Mouse (Mus musculus): Measurements from ENCODE around the gene Dnajc8. TPM values are rescaled to one million over a fixed set of nuclear protein-coding genes. Genes with fewer than 3 reads are reported as not detected.
"Not testable (repeated sequence)": the region's sequence is repeated elsewhere in the genome, so short reads cannot be mapped to it uniquely, and the experiment has no call there.

Dnajc8 gene
- polyA plus RNA-seq, 1 experiment from 2014 or later = 194 TPM

DNA sequence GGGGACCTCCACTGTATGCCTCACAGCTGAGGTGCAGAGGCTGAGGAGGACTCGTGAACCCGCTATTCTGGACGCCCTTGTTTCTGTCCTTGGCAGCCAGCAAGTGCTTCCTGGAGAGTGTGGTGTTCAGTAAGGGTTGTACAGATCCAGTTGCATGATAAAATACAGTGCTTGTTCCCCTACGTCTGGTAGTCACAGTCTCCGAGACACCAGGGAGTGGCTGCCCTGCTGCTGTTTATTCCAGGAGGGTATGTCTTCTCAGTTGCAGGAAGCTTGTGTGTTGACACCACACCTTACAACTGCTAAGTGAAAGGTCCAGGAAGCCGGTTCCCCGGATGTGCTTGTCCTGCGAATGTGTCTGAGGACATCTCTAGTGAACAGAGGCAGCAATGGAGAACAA, 19.3 kb downstream of the Dnajc8 start:
- no peak for DNase-seq (ENCODE audit: low spot score)
- Histone ChIP-seq H3K4me1 (peaks cover 20% of the 10 kb centered on the region), H3K36me3 (peaks cover 46% of the 10 kb centered on the region), H3K4me3 (no peak overlapping the region), H3K9me3 (no peaks in the 10 kb centered on the region), H3K27me3 (ENCODE audit: insufficient read depth, poor library complexity, severe bottlenecking) (no peaks in the 10 kb centered on the region), H3K27ac (peak overlapping the region; percentile 17; the same call in 1 of the 2 replicates)
- WGBS = 53% methylated on average over 8 of the region's 8 CpGs

GRCm38 (mm10) chr4:132555550-132555949, 20.2 kb downstream of the Dnajc8 start:
- not testable (repeated sequence) for H3K4me3 ChIP-seq; DNase-seq (ENCODE audit: low spot score); H3K9me3 ChIP-seq; H3K27me3 ChIP-seq (ENCODE audit: insufficient read depth, poor library complexity, severe bottlenecking)
- Histone ChIP-seq H3K4me1 (peaks cover 20% of the 10 kb centered on the region), H3K27ac (peak overlapping the region; percentile 10; the same call in 1 of the 2 replicates), H3K36me3 (peaks cover 38% of the 10 kb centered on the region)
- WGBS = 89% methylated on average over 7 of the region's 7 CpGs

DNA sequence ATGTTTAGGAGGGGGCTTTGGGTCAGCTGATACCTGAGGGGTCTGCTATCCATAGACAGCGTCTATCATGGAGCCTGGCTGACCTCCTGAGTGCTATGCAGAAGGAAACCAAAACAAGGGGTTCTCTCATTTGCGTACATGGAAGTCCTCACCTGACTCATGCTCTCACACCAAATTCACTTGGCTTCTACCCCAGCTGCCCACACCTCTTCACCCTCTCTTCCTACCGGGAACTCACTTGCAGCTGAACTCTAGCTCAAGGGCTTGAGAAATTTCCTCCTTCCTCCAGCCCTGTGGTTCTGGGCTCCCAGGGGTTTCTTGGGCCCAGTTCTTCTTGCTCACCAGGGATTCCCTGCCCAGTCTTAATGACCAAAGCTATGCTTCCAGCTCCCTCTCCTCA, 27.9 kb downstream of the Dnajc8 start:
- Histone ChIP-seq H3K27me3 (ENCODE audit: insufficient read depth, poor library complexity, severe bottlenecking) (no peaks in the 10 kb centered on the region), H3K4me1 (peaks cover 12% of the 10 kb centered on the region), H3K4me3 (no peak overlapping the region), H3K9me3 (no peaks in the 10 kb centered on the region), H3K27ac (no peak overlapping the region), H3K36me3 (no peaks in the 10 kb centered on the region)
- WGBS = 70% methylated on average over 3 of the region's 3 CpGs
- no peak for DNase-seq (ENCODE audit: low spot score)

GRCm38 (mm10) chr4:132563965-132564364, 28.6 kb downstream of the Dnajc8 start, which contains the start of gene Ptafr:
Gene Ptafr (plus strand): TSS chr4:132564067.
- Histone ChIP-seq H3K27ac (peak within 1 kb of the TSS; percentile 22; the same call in 1 of the 2 replicates), H3K4me1 (peaks cover 12% of the 10 kb centered on the region), H3K4me3 (no peak within 1 kb of the TSS), H3K9me3 (no peaks in the 10 kb centered on the region), H3K36me3 (no peaks in the 10 kb centered on the region), H3K27me3 (ENCODE audit: insufficient read depth, poor library complexity, severe bottlenecking) (no peaks in the 10 kb centered on the region)
- WGBS = 25% methylated on average over 4 of the region's 4 CpGs
- no peak for DNase-seq (ENCODE audit: low spot score)

- Histone ChIP-seq H3K27ac (no peak overlapping the region), H3K4me3 (no peak overlapping the region), H3K4me1 (peaks cover 12% of the 10 kb centered on the region), H3K27me3 (ENCODE audit: insufficient read depth, poor library complexity, severe bottlenecking) (no peaks in the 10 kb centered on the region), H3K36me3 (no peaks in the 10 kb centered on the region), H3K9me3 (peaks cover 3% of the 10 kb centered on the region; the same call in 1 of the 2 replicates)
- no peak for DNase-seq (ENCODE audit: low spot score)
- WGBS = 73% methylated on average over 12 of the region's 12 CpGs
Observed at GRCm38 (mm10) chr4:132565089-132565747, 29.9 kb downstream of the Dnajc8 start.

- no peak overlapping the region for H3K27ac ChIP-seq
- no peak for DNase-seq (ENCODE audit: low spot score)
- no peaks in the 10 kb centered on the region for H3K36me3 ChIP-seq
- 65% methylated on average over 9 of the region's 9 CpGs for WGBS
- H3K4me3 ChIP-seq = no peak overlapping the region
- H3K4me1 ChIP-seq = peaks cover 12% of the 10 kb centered on the region
- peaks cover 3% of the 10 kb centered on the region; the same call in 1 of the 2 replicates for H3K9me3 ChIP-seq
- H3K27me3 ChIP-seq (ENCODE audit: insufficient read depth, poor library complexity, severe bottlenecking) = no peaks in the 10 kb centered on the region
Observed at GRCm38 (mm10) chr4:132567361-132567779, 32.0 kb downstream of the Dnajc8 start.

DNA sequence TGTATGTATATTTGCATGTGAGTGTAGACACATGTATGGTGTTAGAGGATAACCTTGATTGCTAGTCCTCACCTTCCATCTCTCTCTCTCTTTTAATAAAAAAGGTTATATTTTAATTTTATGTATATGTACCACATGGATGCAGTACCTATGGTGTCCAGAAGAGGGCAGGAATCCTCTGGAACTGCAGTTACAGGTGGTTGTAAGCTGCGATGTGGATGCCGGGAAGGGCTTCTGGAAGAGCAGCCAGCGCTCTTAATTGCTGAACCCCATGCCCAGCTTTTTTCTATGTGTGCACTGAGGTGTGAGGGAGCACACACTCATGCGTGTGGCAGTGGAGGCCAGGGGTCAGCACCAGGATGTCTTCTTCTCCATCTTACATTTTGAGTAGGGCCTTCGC, 33.8 kb downstream of the Dnajc8 start:
- H3K4me1 ChIP-seq = peaks cover 6% of the 10 kb centered on the region
- 85% methylated on average over 5 of the region's 5 CpGs for WGBS
- no peak for DNase-seq (ENCODE audit: low spot score)
- H3K36me3 ChIP-seq = no peaks in the 10 kb centered on the region
- H3K27ac ChIP-seq = no peak overlapping the region
- H3K4me3 ChIP-seq = no peak overlapping the region
- peaks cover 3% of the 10 kb centered on the region; the same call in 1 of the 2 replicates for H3K9me3 ChIP-seq
- H3K27me3 ChIP-seq (ENCODE audit: insufficient read depth, poor library complexity, severe bottlenecking) = no peaks in the 10 kb centered on the region

DNA sequence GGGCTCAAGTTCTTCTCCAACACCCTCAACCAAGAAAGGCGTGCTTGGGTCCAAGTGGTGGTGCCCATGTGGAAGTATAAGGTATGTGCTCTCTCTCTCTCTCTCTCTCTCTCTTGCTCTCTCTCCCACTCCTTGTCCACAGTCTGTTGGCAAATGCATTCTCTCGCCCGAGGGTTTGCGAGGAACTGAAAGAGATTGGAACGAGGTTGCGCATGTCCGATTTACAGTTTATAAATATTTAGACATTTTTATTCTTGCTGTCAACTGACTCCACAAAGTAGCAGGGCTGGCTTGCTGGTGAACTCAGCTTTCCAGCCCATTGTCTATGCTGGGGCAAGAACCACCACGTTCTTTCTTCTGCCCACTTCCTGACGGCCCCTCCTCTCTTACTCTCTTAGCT, 35.8 kb downstream of the Dnajc8 start:
- no peaks in the 10 kb centered on the region for H3K27me3 ChIP-seq (ENCODE audit: insufficient read depth, poor library complexity, severe bottlenecking)
- peaks cover 3% of the 10 kb centered on the region; the same call in 1 of the 2 replicates for H3K9me3 ChIP-seq
- no peak for DNase-seq (ENCODE audit: low spot score)
- H3K27ac ChIP-seq = no peak overlapping the region
- 82% methylated on average over 9 of the region's 9 CpGs for WGBS
- no peak overlapping the region for H3K4me3 ChIP-seq
- no peaks in the 10 kb centered on the region for H3K36me3 ChIP-seq
- peaks cover 4% of the 10 kb centered on the region; the same call in 1 of the 2 replicates for H3K4me1 ChIP-seq

DNA sequence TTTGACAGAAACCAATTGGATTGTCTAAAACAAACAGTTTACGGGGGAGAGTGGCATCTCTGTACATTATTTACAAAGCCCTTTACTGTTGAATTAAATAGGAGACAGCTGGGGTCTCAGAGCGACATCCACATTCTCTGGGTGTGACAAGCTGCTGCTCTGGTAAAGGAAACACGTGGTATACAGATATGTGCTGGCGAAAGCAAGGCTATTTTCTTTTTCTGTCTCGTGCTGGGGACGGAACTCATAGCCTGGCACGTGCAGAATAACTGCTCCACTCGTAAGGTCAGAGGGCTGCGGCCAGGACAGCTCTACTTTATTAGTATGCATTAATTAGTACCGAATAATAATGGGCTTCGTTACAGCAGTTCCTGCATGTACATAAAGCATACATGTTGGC, 38.0 kb downstream of the Dnajc8 start:
- WGBS = 63% methylated on average over 11 of the region's 11 CpGs
- DNase-seq (ENCODE audit: low spot score) = no peak
- H3K9me3 ChIP-seq = peaks cover 3% of the 10 kb centered on the region; the same call in 1 of the 2 replicates
- H3K27ac ChIP-seq = no peak overlapping the region
- peaks cover 4% of the 10 kb centered on the region; the same call in 1 of the 2 replicates for H3K4me1 ChIP-seq
- no peak overlapping the region for H3K4me3 ChIP-seq
- H3K36me3 ChIP-seq = no peaks in the 10 kb centered on the region
- no peaks in the 10 kb centered on the region for H3K27me3 ChIP-seq (ENCODE audit: insufficient read depth, poor library complexity, severe bottlenecking)

DNA sequence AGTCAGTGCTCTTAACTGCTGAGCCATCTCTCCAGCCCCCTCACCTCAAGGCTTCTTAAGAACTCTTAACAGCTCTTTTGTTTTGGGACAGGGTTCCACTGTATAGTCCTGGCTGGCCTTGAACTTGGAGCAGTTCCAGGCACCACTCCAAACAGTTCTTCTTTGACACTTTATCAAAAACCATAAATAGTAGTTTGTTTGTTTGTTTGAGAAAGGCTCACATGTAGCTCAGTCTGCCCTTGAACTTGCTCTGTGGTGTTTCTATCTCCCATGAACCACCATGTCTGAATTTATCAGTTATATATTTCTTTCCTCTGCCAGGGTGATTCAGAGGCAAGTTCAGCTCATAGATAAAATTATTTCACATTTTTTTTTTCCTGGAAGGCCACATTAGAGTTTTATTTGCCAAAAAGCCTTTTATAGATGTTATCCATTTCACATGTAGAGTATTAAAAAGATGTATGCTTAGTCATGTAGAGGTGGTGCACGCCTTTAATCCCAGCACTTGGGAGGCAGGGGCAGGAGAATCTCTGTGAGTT, 39.5 kb downstream of the Dnajc8 start:
- no peaks in the 10 kb centered on the region for H3K36me3 ChIP-seq
- DNase-seq (ENCODE audit: low spot score) = no peak
- peaks cover 4% of the 10 kb centered on the region; the same call in 1 of the 2 replicates for H3K4me1 ChIP-seq
- WGBS = 81% methylated on average over 1 of the region's 1 CpGs
- H3K27me3 ChIP-seq (ENCODE audit: insufficient read depth, poor library complexity, severe bottlenecking) = no peaks in the 10 kb centered on the region
- H3K4me3 ChIP-seq = no peak overlapping the region
- no peak overlapping the region for H3K27ac ChIP-seq
- no peaks in the 10 kb centered on the region for H3K9me3 ChIP-seq

GRCm38 (mm10) chr4:132583781-132584180, 48.4 kb downstream of the Dnajc8 start:
- WGBS = 63% methylated on average over 3 of the region's 3 CpGs
- Histone ChIP-seq H3K27me3 (ENCODE audit: insufficient read depth, poor library complexity, severe bottlenecking) (no peaks in the 10 kb centered on the region), H3K9me3 (no peaks in the 10 kb centered on the region), H3K4me1 (peaks cover 8% of the 10 kb centered on the region; the same call in 1 of the 2 replicates), H3K36me3 (no peaks in the 10 kb centered on the region), H3K27ac (no peak overlapping the region), H3K4me3 (no peak overlapping the region)
- no peak for DNase-seq (ENCODE audit: low spot score)

GRCm38 (mm10) chr4:132584975-132585374, 49.6 kb downstream of the Dnajc8 start:
- no peak for DNase-seq (ENCODE audit: low spot score)
- no peaks in the 10 kb centered on the region for H3K27me3 ChIP-seq (ENCODE audit: insufficient read depth, poor library complexity, severe bottlenecking)
- peaks cover 8% of the 10 kb centered on the region; the same call in 1 of the 2 replicates for H3K4me1 ChIP-seq
- H3K36me3 ChIP-seq = no peaks in the 10 kb centered on the region
- no peaks in the 10 kb centered on the region for H3K9me3 ChIP-seq
- H3K27ac ChIP-seq = no peak overlapping the region
- 85% methylated on average over 2 of the region's 2 CpGs for WGBS
- no peak overlapping the region for H3K4me3 ChIP-seq

GRCm38 (mm10) chr4:132586282-132586681, 50.9 kb downstream of the Dnajc8 start:
- H3K4me3 ChIP-seq = no peak overlapping the region
- 89% methylated on average over 4 of the region's 4 CpGs for WGBS
- no peaks in the 10 kb centered on the region for H3K36me3 ChIP-seq
- DNase-seq (ENCODE audit: low spot score) = no peak
- no peaks in the 10 kb centered on the region for H3K27me3 ChIP-seq (ENCODE audit: insufficient read depth, poor library complexity, severe bottlenecking)
- peaks cover 8% of the 10 kb centered on the region; the same call in 1 of the 2 replicates for H3K4me1 ChIP-seq
- H3K9me3 ChIP-seq = no peaks in the 10 kb centered on the region
- no peak overlapping the region for H3K27ac ChIP-seq

Measured in heart, embryonic 10.5 days (tissue).